Mouse (Mus musculus) cerebellum, adult 9-11 months (tissue): ENCODE data around the gene Rpl7l1.

ENCODE experiments used
- DNase-seq: peaks from one replicate; pipeline ENCODE4 v3.0.0; 2022

Gene Rpl7l1

GRCm38 (mm10) chr17:46734055-46734454 lies 48.4 kb downstream of the Rpl7l1 start:
- DNase-seq: no peak

- peak; percentile 91 for DNase-seq
These were observed 53.6 kb downstream of the Rpl7l1 start, which contains the start of gene Gnmt for GRCm38 (mm10) chr17:46728904-46729318. Gene Gnmt, minus strand, starts transcription at chr17:46729168.

GRCm38 (mm10) chr17:46728496-46728895 lies 54.0 kb downstream of the Rpl7l1 start:
- DNase-seq: no peak

GRCm38 (mm10) chr17:46728021-46728420 lies 54.5 kb downstream of the Rpl7l1 start:
- DNase-seq: no peak

GRCm38 (mm10) chr17:46727271-46727670 lies 55.2 kb downstream of the Rpl7l1 start:
- no peak for DNase-seq

GRCm38 (mm10) chr17:46725731-46726645 lies 56.5 kb downstream of the Rpl7l1 start:
- DNase-seq: peak; percentile 91

GRCm38 (mm10) chr17:46725273-46725672 lies 57.2 kb downstream of the Rpl7l1 start:
- DNase-seq: peak; percentile 68

- DNase-seq: peak; percentile 55
These were observed 57.9 kb downstream of the Rpl7l1 start for GRCm38 (mm10) chr17:46724477-46725084.
